In the genomic region with DNA sequence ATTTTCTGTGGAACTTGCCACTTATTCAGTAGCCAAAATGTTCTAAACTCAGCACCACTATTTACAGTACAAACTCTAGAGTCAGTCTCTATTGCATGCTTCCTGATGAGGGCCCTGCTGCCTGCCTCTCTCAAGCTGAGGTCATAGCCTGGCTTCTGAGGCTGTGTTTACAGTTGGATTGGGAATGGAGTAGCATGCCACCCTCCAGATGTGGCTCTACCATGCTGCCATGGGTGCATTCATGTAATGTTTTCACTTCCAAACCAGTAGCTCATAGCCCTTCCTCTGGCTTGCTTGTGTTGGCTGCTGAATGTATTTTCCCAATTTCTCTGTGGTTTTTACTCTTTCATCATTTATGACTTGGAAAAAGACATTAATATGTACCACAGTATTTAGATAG, we compare ENCODE assay signal across 13 mouse cellular contexts.
"Had no signal": no experiment of that assay in that cellular context is flagged by ENCODE, and none has a peak within 500 bp of the region (broad histone marks: within the 10 kb centered on the region; RNA-seq: fewer than 3 reads in every experiment).

No protein-coding gene starts in this region.

- H3K9me3 ChIP-seq: liver, embryonic 13.5 days had no signal

- H3K4me2 ChIP-seq: liver, embryonic 13.5 days had no signal

- H3K9ac ChIP-seq: liver, embryonic 13.5 days had no signal

- DNase-seq: kidney, adult 18-20 months; kidney, adult 9 months; kidney, postnatal 25 days; layer of hippocampus, adult 9-11 months; liver, embryonic 13.5 days; lung, adult 2 months; lung, postnatal 14 days; lung, postnatal 4 days; midbrain, embryonic 14.5 days; thymus, adult 18-20 months; thymus, postnatal 4 days had no signal

- H3K27me3 ChIP-seq: liver, embryonic 13.5 days had no signal

- H3K4me1 ChIP-seq: liver, embryonic 13.5 days had no signal

- H3K4me3 ChIP-seq: layer of hippocampus, adult 2 months; liver, embryonic 13.5 days had no signal

- H3K36me3 ChIP-seq: liver, embryonic 13.5 days had no signal

- H3K27ac ChIP-seq: kidney, postnatal 0 days; layer of hippocampus, adult 2 months; liver, embryonic 13.5 days had no signal
